Mouse (Mus musculus) midbrain, embryonic 10.5 days (tissue): ENCODE results near the gene Ly6g6e. TPM values are rescaled to one million over a fixed set of nuclear protein-coding genes. Genes with fewer than 3 reads are reported as not detected.
"Not testable (repeated sequence)": the region's sequence is repeated elsewhere in the genome, so short reads cannot be mapped to it uniquely, and the experiment has no call there.

Experiments used
- DNase-seq: peaks from one replicate; pipeline ENCODE4 v3.0.0-alpha.2; 2017; ENCODE audit warnings: low spot score
- H3K27ac ChIP-seq: fragments of 300-500 bp; sonication (generic); replicated peaks from 2 replicates; pipeline ENCODE4 v1.5.1; 2016; ENCODE audit warnings: mild to moderate bottlenecking
- H3K27me3 ChIP-seq: fragments of 300-500 bp; sonication (generic); 2 replicates; pipeline ENCODE4 v1.6.1; 2016; ENCODE audit warnings: low read depth, mild to moderate bottlenecking; ENCODE audit not compliant: poor library complexity, severe bottlenecking
- H3K36me3 ChIP-seq: fragments of 300-500 bp; sonication (generic); 2 replicates; pipeline ENCODE4 v1.6.1; 2016; ENCODE audit warnings: mild to moderate bottlenecking, moderate library complexity
- H3K4me1 ChIP-seq: fragments of 300-500 bp; sonication (generic); 2 replicates; pipeline ENCODE4 v1.6.1; 2016
- H3K4me3 ChIP-seq: fragments of 300-500 bp; sonication (generic); 2 replicates; pipeline ENCODE4 v1.5.1; 2016; ENCODE audit warnings: mild to moderate bottlenecking, moderate library complexity
- H3K9me3 ChIP-seq: fragments of 300-500 bp; sonication (generic); replicated peaks from 2 replicates; pipeline ENCODE4 v1.6.1; 2016; ENCODE audit warnings: mild to moderate bottlenecking
- WGBS: fragments of 180-500 bp; shearing (Covaris S2); methylation state at CpG from one replicate; pipeline ENCODE4 v1.1.7; 2016; 5-methylcytosine and 5-hydroxymethylcytosine counted together
- polyA plus RNA-seq: library from polyadenylated mRNA; unstranded; fragments of >200 nt; fragmentation: Nextera tagmentation; extraction: Ambion mirVana; gene quantifications from 2 replicates; pipeline ENCODE4 v1.2.1, GENCODE M21; 2016

Gene Ly6g6e
- polyA plus RNA-seq, 1 experiment from 2014 or later = 0.59 TPM

DNA sequence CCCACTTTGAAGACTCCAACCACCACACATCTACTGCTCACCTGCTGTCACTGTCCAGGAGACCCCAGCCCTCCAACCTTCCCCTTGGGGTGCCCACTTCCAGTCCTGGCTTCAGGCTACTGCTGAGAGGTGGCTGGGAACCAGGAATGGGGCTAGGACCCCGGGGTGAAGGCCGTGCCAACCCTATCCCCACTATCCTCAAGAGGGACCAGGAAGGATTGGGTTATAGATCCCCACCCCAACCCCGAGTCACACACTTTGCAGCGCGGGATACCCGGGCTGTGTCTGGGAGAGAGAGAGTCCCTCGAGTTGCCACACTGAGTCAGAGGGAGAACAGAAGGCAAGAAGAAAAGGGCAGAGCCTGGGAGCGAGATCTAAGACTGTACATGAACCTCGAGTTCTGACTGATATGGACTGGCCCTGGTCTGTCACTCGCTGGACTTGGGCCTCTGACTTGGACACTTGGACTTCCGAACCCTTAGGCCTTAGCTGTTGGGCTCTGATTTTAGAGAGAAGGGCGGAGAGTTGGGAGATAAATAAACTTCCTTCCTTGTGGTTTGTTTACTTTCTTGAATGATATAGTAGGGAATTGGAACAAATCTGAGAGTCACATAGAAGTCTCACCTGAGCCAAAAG lies 47.7 kb downstream of the Ly6g6e start:
- H3K36me3 ChIP-seq = peaks cover 37% of the 10 kb centered on the region
- not testable (repeated sequence) for DNase-seq, H3K27ac ChIP-seq, H3K27me3 ChIP-seq, H3K9me3 ChIP-seq
- 0 out of 2 replicates have a peak overlapping the region, but pooled peaks have one; percentile 1 for H3K4me3 ChIP-seq
- WGBS = 93% methylated on average over 12 of the region's 12 CpGs
- peaks cover 53% of the 10 kb centered on the region for H3K4me1 ChIP-seq

DNA sequence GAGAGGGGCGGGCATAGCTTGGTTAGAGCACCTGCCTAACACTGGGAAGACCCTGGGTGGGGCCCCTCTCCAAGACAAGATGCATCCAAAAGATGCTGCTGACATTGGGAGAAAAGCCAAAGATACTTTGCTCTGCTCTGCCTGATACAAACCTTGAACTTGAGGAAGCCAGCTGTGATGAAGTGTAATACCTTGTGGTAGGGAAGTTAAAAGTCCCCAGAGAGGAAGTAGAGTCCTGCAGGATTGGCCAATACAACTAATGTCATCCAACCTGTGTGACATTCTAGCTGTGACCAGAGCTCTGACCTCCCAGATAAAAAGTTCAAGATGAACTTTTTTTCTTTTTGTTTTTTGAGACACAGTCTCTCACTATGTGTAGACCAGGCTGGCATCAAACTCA lies 48.4 kb downstream of the Ly6g6e start:
- H3K27me3 ChIP-seq = no peaks in the 10 kb centered on the region
- H3K4me1 ChIP-seq = peaks cover 47% of the 10 kb centered on the region

GRCm38 (mm10) chr17:35125578-35125977 lies 48.9 kb downstream of the Ly6g6e start:
- peak overlapping the region; percentile 78 for H3K4me3 ChIP-seq
- H3K27ac ChIP-seq = no peak overlapping the region
- H3K27me3 ChIP-seq = no peaks in the 10 kb centered on the region
- H3K36me3 ChIP-seq = peaks cover 37% of the 10 kb centered on the region
- peaks cover 42% of the 10 kb centered on the region for H3K4me1 ChIP-seq
- H3K9me3 ChIP-seq = no peaks in the 10 kb centered on the region
- 36% methylated on average over 6 of the region's 6 CpGs for WGBS
- no peak for DNase-seq

More for the DNA sequence above, 48.4 kb downstream of the Ly6g6e start:
- peaks cover 35% of the 10 kb centered on the region for H3K36me3 ChIP-seq
- DNase-seq = no peak
- no peaks in the 10 kb centered on the region for H3K9me3 ChIP-seq
- peak overlapping the region; percentile 78; the same call in 1 of the 2 replicates for H3K4me3 ChIP-seq
- WGBS = 92% methylated on average over 1 of the region's 1 CpGs
- H3K27ac ChIP-seq = no peak overlapping the region

GRCm38 (mm10) chr17:35126206-35126611 lies 49.5 kb downstream of the Ly6g6e start, which contains the start of gene D17H6S53E:
TSS of gene D17H6S53E (plus strand) at chr17:35126373.
- DNase-seq = peak; percentile 76
- Histone ChIP-seq H3K9me3 (no peaks in the 10 kb centered on the region), H3K27ac (peak within 1 kb of the TSS; percentile 92), H3K4me1 (peaks cover 41% of the 10 kb centered on the region), H3K36me3 (peaks cover 37% of the 10 kb centered on the region), H3K27me3 (no peaks in the 10 kb centered on the region), H3K4me3 (peak within 1 kb of the TSS; percentile 78)
- under 1% methylated on average over 36 of the region's 36 CpGs for WGBS

- Histone ChIP-seq H3K9me3 (no peaks in the 10 kb centered on the region), H3K27me3 (no peaks in the 10 kb centered on the region), H3K4me1 (peaks cover 36% of the 10 kb centered on the region), H3K36me3 (peaks cover 37% of the 10 kb centered on the region), H3K27ac (0 out of 2 replicates have a peak overlapping the region, but pooled peaks have one; percentile 92), H3K4me3 (peak overlapping the region; percentile 78)
- 71% methylated on average over 13 of the region's 13 CpGs for WGBS
- no peak for DNase-seq
Observed at GRCm38 (mm10) chr17:35127017-35127416, 50.3 kb downstream of the Ly6g6e start.

Other genes with a start within 250 kb of the Ly6g6e start
- gene Stk19, start 240.0 kb upstream of the Ly6g6e start, polyA plus RNA-seq = 30.2 and 30.6 TPM in 2 replicates
- gene Dxo, start 239.9 kb upstream of the Ly6g6e start, polyA plus RNA-seq = 81.2 and 88.1 TPM in 2 replicates
- gene Skiv2l, start 226.7 kb upstream of the Ly6g6e start, polyA plus RNA-seq = 57.8 and 62.4 TPM in 2 replicates
- gene Nelfe, start 226.5 kb upstream of the Ly6g6e start, polyA plus RNA-seq = 137 and 139 TPM in 2 replicates
- 1.8 and 2.8 TPM in 2 replicates for gene Cfb, start 214.4 kb upstream of the Ly6g6e start, polyA plus RNA-seq
- 5.8 and 6.1 TPM in 2 replicates for gene Zbtb12, start 197.4 kb upstream of the Ly6g6e start, polyA plus RNA-seq
- 0.07 TPM in 1 of 2 replicates, not detected in the other for gene Gm20547, start 194.9 kb upstream of the Ly6g6e start, polyA plus RNA-seq
- 1.3 TPM in 2 replicates for gene C2, start 178.6 kb upstream of the Ly6g6e start, polyA plus RNA-seq
- gene Ehmt2, start 178.4 kb upstream of the Ly6g6e start, polyA plus RNA-seq = 88.0 and 91.9 TPM in 2 replicates
- not detected in 2 replicates for gene Slc44a4, start 162.4 kb upstream of the Ly6g6e start, polyA plus RNA-seq
- gene Neu1, start 145.6 kb upstream of the Ly6g6e start, polyA plus RNA-seq = 16.1 and 19.2 TPM in 2 replicates
- 0.19 TPM in 1 of 2 replicates, not detected in the other for gene Hspa1b, start 117.7 kb upstream of the Ly6g6e start, polyA plus RNA-seq
- 0.27 TPM in 1 of 2 replicates, not detected in the other for gene Gm20481, start 107.0 kb upstream of the Ly6g6e start, polyA plus RNA-seq
- 1.3 and 1.6 TPM in 2 replicates for gene Hspa1a, start 104.7 kb upstream of the Ly6g6e start, polyA plus RNA-seq
- 0.71 and 0.81 TPM in 2 replicates for gene Hspa1l, start 104.2 kb upstream of the Ly6g6e start, polyA plus RNA-seq
- gene Lsm2, start 95.0 kb upstream of the Ly6g6e start, polyA plus RNA-seq = 307 and 337 TPM in 2 replicates
- gene Vars, start 75.9 kb upstream of the Ly6g6e start, polyA plus RNA-seq = 177 and 210 TPM in 2 replicates
- gene Vwa7, start 60.3 kb upstream of the Ly6g6e start, polyA plus RNA-seq = 0.19 and 0.28 TPM in 2 replicates
- gene Sapcd1, start 48.9 kb upstream of the Ly6g6e start, polyA plus RNA-seq = 7.1 and 7.7 TPM in 2 replicates
- 5.4 and 6.3 TPM in 2 replicates for gene Msh5, start 30.2 kb upstream of the Ly6g6e start, polyA plus RNA-seq
- gene Clic1, start 26.9 kb upstream of the Ly6g6e start, polyA plus RNA-seq = 216 and 217 TPM in 2 replicates
- 527 and 597 TPM in 2 replicates for gene Ddah2, start 17.9 kb upstream of the Ly6g6e start, polyA plus RNA-seq
- gene Ly6g6c, start 11.5 kb upstream of the Ly6g6e start, polyA plus RNA-seq = 0.17 TPM in 2 replicates
- 1.3 TPM in 2 replicates for gene Mpig6b, start 10.7 kb upstream of the Ly6g6e start, polyA plus RNA-seq
- 2.0 and 3.5 TPM in 2 replicates for gene Ly6g6d, start 1.2 kb downstream of the Ly6g6e start, polyA plus RNA-seq
- 0.70 and 0.86 TPM in 2 replicates for gene Ly6g6f, start 8.7 kb downstream of the Ly6g6e start, polyA plus RNA-seq
- 56.7 and 68.5 TPM in 2 replicates for gene Abhd16a, start 12.4 kb downstream of the Ly6g6e start, polyA plus RNA-seq
- gene Ly6g5c, start 31.4 kb downstream of the Ly6g6e start, polyA plus RNA-seq = not detected in 2 replicates
- 0.99 and 1.1 TPM in 2 replicates for gene Ly6g5b, start 38.5 kb downstream of the Ly6g6e start, polyA plus RNA-seq
- gene Gpank1, start 44.6 kb downstream of the Ly6g6e start, polyA plus RNA-seq = 33.4 and 34.5 TPM in 2 replicates
- gene Csnk2b, start 45.2 kb downstream of the Ly6g6e start, polyA plus RNA-seq = 299 and 306 TPM in 2 replicates
- gene D17H6S53E, start 49.5 kb downstream of the Ly6g6e start, polyA plus RNA-seq = 9.5 and 9.6 TPM in 2 replicates
- 0.53 and 0.66 TPM in 2 replicates for gene Apom, start 55.1 kb downstream of the Ly6g6e start, polyA plus RNA-seq
- 56.6 and 67.4 TPM in 2 replicates for gene Bag6, start 58.3 kb downstream of the Ly6g6e start, polyA plus RNA-seq
- 173 and 198 TPM in 2 replicates for gene Prrc2a, start 88.0 kb downstream of the Ly6g6e start, polyA plus RNA-seq
- gene Aif1, start 99.2 kb downstream of the Ly6g6e start, polyA plus RNA-seq = 4.0 and 5.8 TPM in 2 replicates
- 5.0 and 8.3 TPM in 2 replicates for gene Lst1, start 111.5 kb downstream of the Ly6g6e start, polyA plus RNA-seq
- gene Ltb, start 117.5 kb downstream of the Ly6g6e start, polyA plus RNA-seq = 0.10 TPM in 1 of 2 replicates, not detected in the other
- 0.07 TPM in 1 of 2 replicates, not detected in the other for gene Tnf, start 125.1 kb downstream of the Ly6g6e start, polyA plus RNA-seq
- gene Lta, start 128.4 kb downstream of the Ly6g6e start, polyA plus RNA-seq = not detected in 2 replicates
- gene Gm16181, start 143.9 kb downstream of the Ly6g6e start, polyA plus RNA-seq = 0.25 and 0.37 TPM in 2 replicates
- gene Atp6v1g2, start 156.8 kb downstream of the Ly6g6e start, polyA plus RNA-seq = 9.7 and 11.8 TPM in 2 replicates
- 9.9 and 11.7 TPM in 2 replicates for gene Nfkbil1, start 158.9 kb downstream of the Ly6g6e start, polyA plus RNA-seq
- gene Ddx39b, start 164.8 kb downstream of the Ly6g6e start, polyA plus RNA-seq = 682 and 724 TPM in 2 replicates
- gene H2-D1, start 185.8 kb downstream of the Ly6g6e start, polyA plus RNA-seq = 55.3 and 61.1 TPM in 2 replicates
- gene H2-Q1, start 243.5 kb downstream of the Ly6g6e start, polyA plus RNA-seq = not detected in 2 replicates